Mouse (Mus musculus) left cerebral cortex, adult 9 months (tissue): Measurements from ENCODE around the gene Sod3.
A peak's percentile ranks its signal among the peaks of the same experiment; 100 is the strongest.

Experiments
- DNase-seq, 2 experiments: peaks; one replicate each; pipeline ENCODE4 v3.0.0; 2022; ENCODE audit warnings: low spot score in 2 of 2

The Sod3 gene

DNA sequence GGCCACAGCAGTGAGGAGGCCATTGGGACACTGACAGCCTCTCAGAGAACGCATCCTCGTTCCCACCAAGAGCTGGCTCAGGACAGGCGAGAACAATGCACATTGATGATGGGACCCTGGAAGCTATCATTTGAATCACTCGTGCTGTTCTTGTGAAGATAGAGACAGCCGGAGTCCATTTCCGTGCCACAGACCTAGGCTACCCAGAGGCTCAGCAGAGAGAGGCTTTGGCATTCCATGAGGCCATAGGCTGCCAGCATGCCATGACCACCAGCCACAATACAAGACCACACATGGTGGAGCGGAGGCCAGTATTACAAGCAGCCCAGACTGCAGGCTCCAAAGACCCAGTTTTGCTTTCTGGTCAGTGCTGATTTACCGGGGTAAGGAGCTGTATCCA is 19.2 kb downstream of the Sod3 start:
- no peak for DNase-seq

GRCm38 (mm10) chr5:52383748-52384147 is 20.2 kb downstream of the Sod3 start:
- DNase-seq: no peak

DNA sequence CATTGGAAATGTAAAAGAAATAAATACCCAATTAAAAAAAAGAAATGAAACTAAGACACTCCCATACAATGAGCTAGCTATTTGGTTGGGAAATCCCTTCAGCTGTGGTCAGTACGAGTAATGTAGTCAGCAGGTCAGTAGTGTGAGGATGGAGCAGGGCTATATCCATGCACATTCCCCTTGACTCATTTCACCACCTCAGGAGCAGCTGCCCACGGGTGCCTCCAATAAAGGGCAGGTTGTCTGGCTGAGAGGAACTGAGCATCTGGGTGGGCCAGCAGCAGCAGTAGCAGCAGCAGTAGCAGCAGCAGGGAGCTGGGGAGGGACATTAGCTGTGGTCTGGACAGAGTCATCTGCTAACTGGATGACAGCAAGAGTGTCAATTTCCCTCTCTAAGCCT is 22.4 kb downstream of the Sod3 start:
- no peak for DNase-seq

DNA sequence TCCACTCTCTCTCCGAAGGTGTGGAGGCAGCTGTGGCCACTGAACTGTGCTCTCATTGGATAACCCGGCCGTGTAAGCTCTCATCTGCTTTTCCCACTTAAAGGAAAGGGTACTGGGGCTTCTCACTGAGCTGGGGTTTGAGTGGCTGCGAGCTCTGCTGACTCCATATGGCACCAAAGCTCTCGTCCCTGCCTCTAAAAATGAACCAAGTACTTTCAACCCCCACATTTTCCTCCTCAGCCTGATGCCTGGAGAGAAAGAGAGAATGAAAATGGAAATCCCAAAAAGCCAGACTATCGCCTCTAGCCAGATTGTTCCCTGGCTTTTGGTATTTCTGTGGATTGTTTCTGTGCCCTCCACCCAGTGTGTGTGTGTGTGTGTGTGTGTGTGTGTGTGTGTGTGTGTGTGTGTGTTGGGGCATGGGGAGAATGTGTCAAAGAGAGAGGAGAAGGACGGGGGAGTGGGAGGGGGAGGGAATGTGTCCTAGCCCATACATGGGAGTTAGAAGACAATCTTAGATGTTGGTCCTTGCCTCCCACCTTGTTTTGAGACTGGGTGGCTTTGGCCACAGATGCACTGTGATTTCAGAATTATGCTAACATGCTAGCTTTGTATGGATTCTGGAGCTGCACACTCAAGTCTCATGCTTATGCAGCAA is 24.6 kb downstream of the Sod3 start:
- DNase-seq: peak in 1 of 2 experiments; percentile 62

- DNase-seq: peak; percentile 50 to 52
Measured at GRCm38 (mm10) chr5:52390381-52390780, 26.8 kb downstream of the Sod3 start.

DNA sequence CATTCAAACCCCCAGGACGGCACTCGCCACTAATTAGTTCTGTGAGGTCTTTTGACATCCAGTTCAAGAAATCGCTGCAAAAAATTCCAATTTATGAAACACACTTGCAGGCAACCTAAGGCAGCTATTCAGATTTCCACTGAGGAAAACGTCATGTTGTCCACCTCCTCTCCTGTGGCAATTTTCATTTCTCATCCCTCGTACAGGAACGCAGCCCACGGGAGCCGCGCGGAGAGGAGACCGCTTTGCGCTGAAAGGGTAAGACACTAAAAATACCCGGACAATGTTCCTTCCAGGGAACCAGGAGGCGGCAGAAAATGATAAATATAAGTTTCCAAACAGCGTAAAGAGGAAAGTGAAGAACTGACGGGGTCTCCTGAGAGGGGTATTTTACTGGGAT is 27.9 kb downstream of the Sod3 start:
- DNase-seq: peak in 1 of 2 experiments; percentile 59

- DNase-seq: peak in 1 of 2 experiments; percentile 35
Measured at GRCm38 (mm10) chr5:52393756-52394155, 30.2 kb downstream of the Sod3 start.

- no peak for DNase-seq
Measured at GRCm38 (mm10) chr5:52404373-52404772, 40.8 kb downstream of the Sod3 start.

DNA sequence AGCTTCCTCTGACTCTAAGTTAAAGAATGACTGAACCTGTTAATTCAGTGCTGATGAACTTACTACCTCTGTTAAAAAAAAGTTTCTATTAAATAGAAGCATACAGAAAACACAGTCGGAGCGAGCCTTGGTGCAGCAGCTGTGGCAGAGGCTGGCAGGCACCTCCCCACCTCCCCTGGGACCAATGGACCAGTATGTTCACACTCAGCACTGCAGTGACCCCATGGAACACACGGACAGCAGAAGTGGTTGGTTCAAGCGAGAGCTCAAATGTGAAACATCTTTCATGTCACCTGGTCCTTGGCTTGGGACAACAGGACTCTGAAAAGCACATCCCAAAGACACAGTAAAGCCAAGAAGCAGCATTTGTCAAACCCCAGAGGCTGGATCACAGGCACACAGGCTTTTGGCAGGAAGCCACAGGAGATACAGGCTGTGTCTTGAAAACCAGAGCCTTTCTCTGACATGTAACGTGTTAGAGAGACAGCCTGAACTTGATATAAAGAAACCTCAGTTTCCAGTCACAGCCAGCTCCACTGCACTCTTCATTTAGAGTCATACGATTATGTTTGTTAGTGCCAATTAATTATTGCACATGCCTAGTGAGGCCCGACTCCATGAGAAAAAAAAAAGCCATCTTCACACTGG is 45.2 kb downstream of the Sod3 start:
- no peak for DNase-seq

DNA sequence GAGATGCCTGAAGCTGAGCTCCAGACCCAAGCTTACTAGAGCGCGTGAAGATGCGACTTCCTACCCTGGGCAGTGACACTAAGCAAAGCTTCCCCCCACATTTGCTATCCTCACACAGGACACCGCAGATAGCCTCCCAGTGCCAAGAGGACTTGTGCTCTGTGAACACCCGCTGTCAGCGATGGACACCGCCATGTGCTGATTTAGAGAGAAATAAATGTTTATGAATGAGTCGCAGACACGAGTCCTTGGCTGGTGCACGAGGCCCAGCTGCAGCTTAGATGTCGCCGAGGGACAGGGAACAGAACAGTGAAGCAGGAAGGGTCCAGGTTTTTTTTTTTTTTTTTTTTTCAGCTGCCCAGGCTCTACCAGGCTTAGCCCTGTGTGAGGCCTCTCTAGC is 46.6 kb downstream of the Sod3 start:
- no peak for DNase-seq

GRCm38 (mm10) chr5:52411567-52411966 is 48.0 kb downstream of the Sod3 start:
- no peak for DNase-seq

GRCm38 (mm10) chr5:52415193-52415592 is 51.6 kb downstream of the Sod3 start:
- no peak for DNase-seq

DNA sequence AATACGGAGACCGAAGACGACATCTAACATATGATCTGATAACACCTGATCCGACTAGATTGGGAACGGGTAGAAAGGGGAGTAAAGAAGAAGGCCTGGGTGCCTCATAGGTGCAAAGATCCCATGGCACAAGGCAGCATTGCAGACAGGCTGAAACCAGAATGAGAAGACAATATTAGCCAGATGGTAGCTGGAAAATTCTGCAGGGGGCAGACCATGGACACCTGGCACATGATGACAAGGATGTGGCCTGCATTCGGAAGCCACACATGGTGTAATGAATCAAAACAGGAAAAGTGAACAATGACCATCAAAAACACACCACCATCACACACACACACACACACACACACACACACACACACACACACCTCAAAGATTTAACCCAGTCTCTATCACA is 52.3 kb downstream of the Sod3 start:
- DNase-seq: no peak

- no peak for DNase-seq
Measured at GRCm38 (mm10) chr5:52416485-52416884, 52.9 kb downstream of the Sod3 start.
